Mouse (Mus musculus) right cerebral cortex, postnatal 10 days (tissue): ENCODE results near the gene Pak6.
A peak's percentile ranks its signal among the peaks of the same experiment; 100 is the strongest.
"Not testable (repeated sequence)": the region's sequence is repeated elsewhere in the genome, so short reads cannot be mapped to it uniquely, and the experiment has no call there.

Experiments
- DNase-seq, 2 experiments: peaks; one replicate each; pipeline ENCODE4 v3.0.0; 2021; ENCODE audit warnings: low spot score in 2 of 2

Gene Pak6

GRCm38 (mm10) chr2:118662902-118663803, at the start of gene Pak6:
TSS of gene Pak6 (plus strand) at chr2:118663303.
- peak; percentile 83 to 91 for DNase-seq

GRCm38 (mm10) chr2:118618013-118618412, 45.1 kb upstream of the Pak6 start:
- no peak for DNase-seq

- DNase-seq = no peak
Measured at GRCm38 (mm10) chr2:118620101-118620500, 43.0 kb upstream of the Pak6 start.

GRCm38 (mm10) chr2:118620608-118621007, 42.5 kb upstream of the Pak6 start:
- DNase-seq = no peak

- peak; percentile 33 to 40 for DNase-seq
Measured at GRCm38 (mm10) chr2:118629276-118629675, 33.8 kb upstream of the Pak6 start.

GRCm38 (mm10) chr2:118633441-118633840, 29.7 kb upstream of the Pak6 start:
- DNase-seq = no peak

GRCm38 (mm10) chr2:118637258-118637657, 25.8 kb upstream of the Pak6 start:
- no peak for DNase-seq

GRCm38 (mm10) chr2:118637888-118638526, 25.1 kb upstream of the Pak6 start:
- DNase-seq = peak; percentile 70 to 81

GRCm38 (mm10) chr2:118638686-118639085, 24.4 kb upstream of the Pak6 start:
- DNase-seq = no peak

GRCm38 (mm10) chr2:118641147-118641546, 22.0 kb upstream of the Pak6 start:
- no peak for DNase-seq

GRCm38 (mm10) chr2:118642431-118642830, 20.7 kb upstream of the Pak6 start:
- no peak for DNase-seq

- no peak for DNase-seq
Measured at GRCm38 (mm10) chr2:118642942-118643341, 20.2 kb upstream of the Pak6 start.

- peak; percentile 53 to 59 for DNase-seq
Measured at GRCm38 (mm10) chr2:118646665-118647064, 16.4 kb upstream of the Pak6 start.

- not testable (repeated sequence) for DNase-seq
Measured at GRCm38 (mm10) chr2:118650697-118651096, 12.4 kb upstream of the Pak6 start.

- no peak for DNase-seq
Measured at GRCm38 (mm10) chr2:118656688-118657281, 6.3 kb upstream of the Pak6 start.

- no peak for DNase-seq
Measured at GRCm38 (mm10) chr2:118658457-118658856, 4.6 kb upstream of the Pak6 start.

GRCm38 (mm10) chr2:118659077-118659476, 4.0 kb upstream of the Pak6 start:
- peak in 1 of 2 experiments; percentile 56 for DNase-seq

- no peak for DNase-seq
Measured at GRCm38 (mm10) chr2:118659493-118659892, 3.6 kb upstream of the Pak6 start.

- peak; percentile 46 to 67 for DNase-seq
Measured at GRCm38 (mm10) chr2:118659998-118660452, 3.1 kb upstream of the Pak6 start.

- DNase-seq = no peak
Measured at GRCm38 (mm10) chr2:118661891-118662290, 1.2 kb upstream of the Pak6 start.

GRCm38 (mm10) chr2:118663804-118664766, 982 bp downstream of the Pak6 start:
- peak; percentile 55 to 63 for DNase-seq
